Mouse (Mus musculus) heart, postnatal 36 days (tissue): ENCODE results near the gene Snrpg. TPM values are rescaled to one million over a fixed set of nuclear protein-coding genes. Genes with fewer than 3 reads are reported as not detected.
"Not testable (repeated sequence)": the region's sequence is repeated elsewhere in the genome, so short reads cannot be mapped to it uniquely, and the experiment has no call there.

ENCODE experiments used
- DNase-seq, 2 experiments: peaks; one replicate each; pipeline ENCODE4 v3.0.0; 2021 to 2022
- intact Hi-C: fragments of 180-260 bp; cut with DNase I; formaldehyde crosslinking; loops from one replicate; pipeline ENCODE4 v1.15.1; 2025
- total RNA-seq, 2 experiments: library from RNA; stranded (reverse); gene quantifications; 2 replicates each; pipeline ENCODE4 v1.2.3; 2021

The Snrpg gene
- total RNA-seq, 2 experiments from 2014 or later = 34.1 to 42.1 TPM

DNA sequence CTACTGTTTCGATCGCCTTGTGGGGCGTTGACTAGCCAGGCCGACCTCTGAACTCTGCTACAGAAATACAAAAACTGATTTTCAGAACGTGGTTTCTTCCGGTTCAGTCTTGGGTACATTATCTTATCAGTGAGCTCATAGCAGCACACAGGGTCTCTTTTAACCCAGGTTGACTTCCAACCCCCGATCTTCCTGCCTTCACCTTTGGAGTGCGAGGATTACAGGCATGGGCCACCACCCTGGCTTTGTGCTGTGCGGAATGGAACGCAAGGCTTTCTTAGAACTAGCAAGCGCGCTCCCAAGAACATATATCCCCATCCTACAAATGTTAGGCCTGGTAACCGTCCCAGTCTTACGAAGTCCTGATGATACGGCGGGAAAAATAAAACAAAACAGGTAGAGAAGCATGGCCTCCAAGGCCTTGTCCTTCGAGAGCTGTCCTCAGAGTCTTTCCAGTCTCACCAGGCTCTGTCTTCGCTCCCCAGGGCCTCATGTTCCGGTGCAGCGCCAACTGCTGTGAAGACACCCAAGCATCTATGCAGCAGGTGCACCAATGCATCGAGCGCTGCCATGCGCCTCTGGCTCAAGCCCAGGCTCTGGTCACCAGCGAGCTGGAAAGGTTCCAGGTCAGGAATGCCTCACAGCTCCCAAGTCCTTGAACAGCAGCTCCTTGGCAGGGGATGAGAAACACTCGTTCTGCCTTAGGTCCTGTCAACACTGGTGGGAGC lies 4.8 kb upstream of the Snrpg start:
- intact Hi-C loops = no loop called here
- DNase-seq = peak; percentile 36 to 42

GRCm38 (mm10) chr6:86366853-86367249 lies 4.3 kb upstream of the Snrpg start:
- intact Hi-C loops = no loop called here
- DNase-seq = no peak

DNA sequence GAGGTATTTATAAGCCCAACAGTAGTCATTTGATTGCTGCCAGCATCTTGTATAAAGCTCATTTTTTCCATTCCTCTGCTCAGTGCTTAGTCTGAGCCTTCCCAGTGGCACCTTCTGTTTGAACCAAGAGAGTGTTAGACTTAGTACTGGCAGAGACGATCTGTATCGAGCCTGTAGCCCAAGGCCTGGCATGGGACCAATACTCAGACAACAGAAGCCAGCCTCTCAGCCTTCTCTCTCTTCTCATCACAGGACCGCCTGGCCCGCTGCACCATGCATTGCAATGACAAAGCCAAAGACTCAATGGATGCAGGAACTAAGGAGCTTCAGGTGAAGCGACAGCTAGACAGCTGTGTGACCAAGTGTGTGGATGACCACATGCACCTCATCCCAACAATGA lies 2.6 kb upstream of the Snrpg start:
- DNase-seq = no peak
- intact Hi-C loops = no loop called here

DNA sequence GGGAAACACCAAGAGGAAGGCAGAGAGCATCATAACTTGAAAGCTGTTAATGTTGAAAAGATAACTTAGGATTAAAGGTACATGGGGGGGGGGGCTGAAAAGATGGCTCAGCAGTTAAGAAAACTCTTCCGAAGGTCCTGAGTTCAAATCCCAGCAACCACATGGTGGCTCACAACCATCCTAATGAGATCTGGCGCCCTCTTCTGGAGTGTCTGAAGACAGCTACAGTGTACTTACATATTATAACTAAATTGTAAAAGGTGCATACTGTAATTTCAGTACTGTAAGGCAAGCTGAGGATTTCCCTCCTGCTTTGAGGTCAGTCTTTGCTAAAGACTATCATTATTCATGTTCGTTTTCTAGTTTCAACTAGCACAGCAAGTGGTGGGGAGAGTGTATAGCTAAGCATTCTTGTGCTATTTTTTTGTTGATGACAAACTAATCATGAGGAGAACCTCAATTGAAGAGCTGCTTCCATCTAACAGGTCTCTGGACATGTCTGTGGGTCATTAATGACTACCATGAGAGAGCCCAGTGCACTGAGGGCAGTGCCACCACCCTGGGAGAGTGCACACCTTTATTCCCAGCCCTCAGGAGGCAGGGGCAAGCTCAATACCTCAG lies 901 bp upstream of the Snrpg start:
- intact Hi-C loops = no loop called here
- DNase-seq = peak in 1 of 2 experiments; percentile 9

DNA sequence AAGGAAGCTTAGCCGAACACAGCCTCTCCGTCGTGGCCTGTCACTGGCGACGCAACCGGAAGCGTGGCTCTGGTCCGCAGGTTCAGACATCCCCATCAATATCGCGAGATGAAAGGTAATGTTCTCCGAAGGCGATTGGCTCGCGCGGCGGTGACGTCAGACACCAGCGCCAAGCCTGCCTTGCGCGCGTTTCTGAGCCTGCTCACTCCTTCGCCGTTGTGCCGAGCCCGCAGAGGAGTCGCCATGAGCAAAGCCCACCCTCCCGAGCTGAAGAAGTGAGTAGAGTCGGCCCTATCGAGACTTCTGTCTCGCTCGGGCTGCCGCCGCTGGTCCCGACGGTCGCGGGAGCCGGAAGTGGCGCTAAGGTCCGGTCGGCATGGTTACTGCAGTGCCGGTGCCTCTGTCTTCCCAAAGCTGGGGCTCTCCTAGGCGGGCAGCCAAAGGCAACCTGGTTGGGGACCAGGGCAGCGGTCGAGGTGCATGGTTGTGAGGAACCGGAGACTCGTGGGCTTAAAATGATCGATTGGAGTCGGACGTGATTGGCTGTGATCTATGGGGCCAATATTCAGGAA lies 322 bp downstream of the Snrpg start:
- intact Hi-C loops = no loop called here
- peak; percentile 95 for DNase-seq

DNA sequence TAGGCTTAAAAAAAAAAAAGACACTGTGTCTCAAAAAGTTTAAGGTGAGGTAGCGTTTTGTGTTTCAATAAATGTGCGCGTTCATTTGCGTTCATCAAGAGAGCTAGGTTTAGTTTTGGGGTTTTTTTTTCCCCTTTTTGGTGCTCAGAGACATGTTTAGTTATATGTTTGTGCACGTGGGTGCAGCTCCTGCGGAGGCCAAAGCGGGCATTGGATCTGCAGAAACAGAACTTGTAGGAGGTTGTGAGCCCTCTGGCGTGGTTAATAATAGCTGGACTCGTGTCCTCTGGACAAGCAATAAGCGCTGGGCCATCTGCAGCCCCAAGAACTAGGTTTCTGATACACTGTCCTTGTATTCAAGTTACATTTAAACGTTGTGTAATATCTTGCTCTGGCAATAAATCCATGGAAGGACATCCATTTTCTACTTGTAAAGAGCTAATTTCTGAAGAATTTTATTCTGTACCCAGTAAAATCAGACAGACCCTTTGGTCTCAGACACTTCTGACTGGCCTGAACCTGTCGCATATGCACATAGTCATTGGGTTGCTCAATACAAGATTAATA lies 929 bp downstream of the Snrpg start:
- intact Hi-C loops = no loop called here
- no peak for DNase-seq

GRCm38 (mm10) chr6:86373556-86373955 lies 2.5 kb downstream of the Snrpg start:
- intact Hi-C loops = no loop called here
- no peak for DNase-seq

GRCm38 (mm10) chr6:86378341-86378740 lies 7.2 kb downstream of the Snrpg start:
- no peak for DNase-seq
- intact Hi-C loops = no loop called here

GRCm38 (mm10) chr6:86380112-86380511 lies 9.0 kb downstream of the Snrpg start:
- DNase-seq, intact Hi-C loops: not testable (repeated sequence)

GRCm38 (mm10) chr6:86382551-86382950 lies 11.4 kb downstream of the Snrpg start:
- DNase-seq = no peak
- intact Hi-C loops = no loop called here

GRCm38 (mm10) chr6:86383370-86383769 lies 12.3 kb downstream of the Snrpg start:
- DNase-seq = no peak
- intact Hi-C loops = no loop called here

DNA sequence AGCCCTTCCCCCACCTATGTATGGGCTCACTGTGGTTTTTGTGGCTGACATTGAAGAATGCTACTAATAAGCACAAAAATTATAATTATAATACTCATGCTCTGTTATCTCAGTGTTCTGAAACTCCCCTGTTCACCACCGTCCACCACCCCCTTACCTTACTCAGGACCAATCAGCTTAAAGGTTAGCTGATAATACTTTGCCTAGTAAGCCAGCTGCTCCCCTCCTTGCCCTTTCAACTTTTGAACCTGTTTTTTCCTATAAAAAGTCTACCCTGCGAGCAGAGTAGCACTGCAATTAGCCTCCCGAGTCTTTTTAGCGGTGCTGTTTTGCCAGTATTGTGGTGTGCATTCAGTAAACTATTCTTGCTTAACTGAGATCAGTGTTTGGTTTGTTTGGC lies 13.6 kb downstream of the Snrpg start:
- DNase-seq = no peak
- intact Hi-C loops = no loop called here

- intact Hi-C loops = no loop called here
- DNase-seq = no peak
These were observed 14.4 kb downstream of the Snrpg start for GRCm38 (mm10) chr6:86385362-86386104.

GRCm38 (mm10) chr6:86387313-86387712 lies 16.2 kb downstream of the Snrpg start:
- intact Hi-C loops = no loop called here

GRCm38 (mm10) chr6:86388461-86388860 lies 17.4 kb downstream of the Snrpg start:
- DNase-seq = no peak
- intact Hi-C loops = no loop called here

More at GRCm38 (mm10) chr6:86387313-86387712, 16.2 kb downstream of the Snrpg start:
- no peak for DNase-seq

- intact Hi-C loops = no loop called here
- no peak for DNase-seq
These were observed 20.2 kb downstream of the Snrpg start for GRCm38 (mm10) chr6:86391326-86391725.

GRCm38 (mm10) chr6:86393187-86393586 lies 22.1 kb downstream of the Snrpg start:
- DNase-seq = no peak
- intact Hi-C loops = no loop called here

- DNase-seq = no peak
- intact Hi-C loops = no loop called here
These were observed 23.1 kb downstream of the Snrpg start for GRCm38 (mm10) chr6:86394078-86394720.

GRCm38 (mm10) chr6:86395021-86395420 lies 23.9 kb downstream of the Snrpg start:
- DNase-seq = no peak
- intact Hi-C loops = no loop called here

DNA sequence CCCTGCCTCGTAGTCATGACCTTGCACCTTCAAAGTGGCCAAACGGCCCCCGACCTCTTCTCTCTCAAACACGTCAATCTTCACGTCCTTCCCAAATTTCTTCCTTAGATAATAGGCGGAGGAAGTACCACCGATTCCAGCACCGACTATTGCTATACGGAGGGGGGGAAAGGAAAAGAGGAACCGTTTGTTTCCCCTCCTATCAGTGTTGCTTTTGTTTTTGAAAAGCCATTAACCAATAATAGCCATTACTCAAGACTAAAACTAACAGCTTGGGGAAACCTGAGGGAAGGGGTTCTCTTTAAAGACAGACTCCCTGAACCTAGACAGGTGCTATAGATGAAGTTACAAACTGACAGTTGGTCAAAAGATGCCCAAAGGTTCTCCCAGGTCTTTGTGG lies 24.9 kb downstream of the Snrpg start:
- peak in 1 of 2 experiments; percentile 3 for DNase-seq
- intact Hi-C loops = no loop called here
